Mouse (Mus musculus) thymus, postnatal 0 days (tissue): Measurements from ENCODE around the gene Itpk1. TPM values are rescaled to one million over a fixed set of nuclear protein-coding genes. Genes with fewer than 3 reads are reported as not detected.

Source experiments
- DNase-seq: peaks from one replicate; pipeline ENCODE4 v3.0.0-alpha.2; 2015; ENCODE audit warnings: low spot score
- microRNA counts: library from miRNA; unstranded; fragments of <30 nt; microRNA quantifications from one replicate; lab custom pipeline; 2015
- microRNA-seq: library from miRNA; unstranded; fragments of <30 nt; microRNA quantifications from one replicate; pipeline ENCODE4, GENCODE M21; 2016; ENCODE audit warnings: borderline number of aligned reads
- polyA plus RNA-seq: library from polyadenylated mRNA; unstranded; fragments of >200 nt; fragmentation: Nextera tagmentation; extraction: Ambion mirVana; gene quantifications from 2 replicates; pipeline ENCODE4 v1.2.1, GENCODE M21; 2015

Gene Itpk1
- polyA plus RNA-seq, 1 experiment from 2014 or later: 18.6 TPM

DNA sequence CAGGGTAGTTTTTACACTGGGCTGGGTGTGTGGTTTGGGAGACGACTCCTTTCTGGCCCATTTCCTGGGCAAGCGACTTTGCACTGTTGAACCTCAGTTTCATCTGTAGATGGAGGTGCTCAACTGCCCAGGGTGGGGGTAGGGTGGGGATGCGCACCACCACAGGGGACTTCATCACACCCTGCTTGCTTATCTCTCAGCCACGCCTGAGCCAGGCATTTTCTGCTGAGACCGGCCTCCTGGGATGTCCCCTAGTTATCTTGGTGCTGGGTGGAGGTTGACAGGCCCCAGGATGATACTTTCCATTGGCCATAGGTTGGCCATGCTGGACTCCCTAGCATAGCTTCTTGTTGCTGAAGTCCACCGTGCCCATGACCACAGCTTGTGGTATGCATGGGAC lies 139.6 kb downstream of the Itpk1 start:
- no peak for DNase-seq

DNA sequence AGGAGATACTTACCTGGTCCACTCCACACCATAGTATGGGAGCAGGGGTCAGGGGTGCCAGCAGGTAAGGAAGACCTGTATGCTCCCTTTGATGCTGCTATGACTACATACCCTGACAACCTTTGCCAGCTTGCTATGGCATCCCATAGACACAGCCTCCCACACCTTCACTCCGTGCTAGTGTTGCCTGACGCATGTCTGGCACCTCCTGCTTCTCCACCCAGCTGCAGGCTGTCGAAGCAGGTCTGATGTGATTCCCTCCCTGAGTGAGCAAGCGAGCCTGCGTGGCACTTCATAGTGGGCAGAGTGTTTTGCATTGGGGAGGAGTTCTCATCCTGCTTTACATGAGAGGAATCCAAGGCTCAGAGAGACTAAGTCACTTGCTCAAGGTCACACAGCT lies 147.4 kb downstream of the Itpk1 start:
- no peak for DNase-seq

DNA sequence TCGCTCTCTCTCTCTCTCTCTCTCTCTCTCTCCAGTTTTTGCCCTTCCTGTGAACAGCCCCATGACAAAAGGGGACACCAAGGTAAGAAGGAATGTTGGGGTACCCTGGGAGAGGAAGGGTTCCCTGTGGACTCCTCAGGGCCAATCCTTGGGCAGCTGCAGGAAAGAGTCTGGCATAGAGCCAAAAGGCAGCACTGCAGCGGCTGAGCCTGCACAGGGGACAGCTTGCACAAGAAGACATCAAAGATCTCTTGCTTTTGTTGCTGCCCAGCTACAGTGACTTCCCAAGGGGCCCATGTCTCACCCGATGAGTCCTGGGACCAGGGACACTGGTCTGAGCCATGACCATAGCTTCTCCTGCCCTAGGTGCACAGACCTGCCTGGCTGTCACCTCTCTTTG lies 148.9 kb downstream of the Itpk1 start:
- DNase-seq: no peak

DNA sequence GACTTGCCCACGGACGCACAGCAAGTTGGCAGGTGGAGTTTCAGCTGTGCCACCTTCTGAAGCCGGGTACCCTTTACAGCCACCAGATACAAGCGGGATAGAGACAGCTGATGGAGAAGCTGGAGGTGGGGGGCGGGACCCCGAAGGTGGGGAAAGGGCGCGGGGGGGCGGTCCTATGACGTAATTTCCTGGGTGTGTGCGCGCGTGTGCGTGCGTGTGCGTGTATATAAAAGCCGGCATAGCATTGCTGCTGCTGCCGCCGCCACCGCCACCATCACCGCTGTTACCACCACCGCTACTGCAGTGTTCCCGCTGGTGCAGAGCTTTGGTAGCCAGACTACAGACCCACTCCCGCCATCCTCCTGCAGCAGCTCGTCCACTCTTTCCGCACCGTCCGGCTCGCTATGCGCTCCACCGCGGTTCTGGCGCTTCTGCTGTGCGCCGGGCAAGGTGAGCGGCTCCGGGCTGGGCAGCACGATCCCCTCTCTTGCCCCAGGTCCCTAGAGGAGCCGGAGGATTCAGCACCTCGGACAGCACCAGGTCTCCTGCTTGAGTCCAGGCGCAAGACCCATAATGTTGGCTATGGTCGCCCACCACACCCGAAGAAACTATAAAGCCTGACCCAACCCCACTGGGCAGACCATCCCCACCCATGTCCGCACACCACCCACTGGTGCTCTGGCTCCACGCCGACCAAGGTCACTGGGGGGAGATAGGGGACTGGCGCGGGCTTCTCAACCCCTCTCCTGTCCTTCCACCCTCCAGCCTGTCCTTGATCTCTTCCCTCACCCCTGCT lies 149.8 kb downstream of the Itpk1 start, which contains the start of gene Chga:
Gene Chga (plus strand): TSS at position 249 of the 796 bp plus-strand sequence.
- DNase-seq: peak; percentile 62

DNA sequence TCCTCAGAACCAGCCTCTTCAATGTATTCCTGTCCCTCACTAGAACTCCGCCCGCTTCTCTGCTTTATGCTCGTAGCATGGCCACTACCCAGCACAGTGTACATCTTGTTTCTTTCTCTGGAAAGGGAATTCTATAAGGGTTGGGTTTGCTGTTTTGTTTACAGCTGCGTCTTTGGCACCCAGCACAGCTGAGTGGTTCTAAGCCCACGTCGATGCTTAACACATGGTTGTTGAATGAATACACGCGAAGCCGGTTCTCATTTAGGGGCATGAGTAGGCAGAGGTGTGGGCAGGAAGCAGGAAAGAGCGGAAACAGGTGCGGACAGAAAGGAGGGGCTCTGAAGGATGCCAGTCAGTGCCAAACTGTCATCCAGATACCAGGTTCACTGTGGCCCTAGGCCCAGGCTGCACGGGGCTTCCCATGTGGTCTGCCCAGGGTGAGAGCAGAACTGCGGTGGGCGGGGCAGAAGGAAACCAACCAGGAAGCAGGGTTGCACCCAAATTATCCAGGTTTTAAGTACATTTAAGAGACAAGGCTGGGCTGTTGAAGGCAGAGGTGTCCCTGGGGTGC lies 150.9 kb downstream of the Itpk1 start:
- DNase-seq: no peak

DNA sequence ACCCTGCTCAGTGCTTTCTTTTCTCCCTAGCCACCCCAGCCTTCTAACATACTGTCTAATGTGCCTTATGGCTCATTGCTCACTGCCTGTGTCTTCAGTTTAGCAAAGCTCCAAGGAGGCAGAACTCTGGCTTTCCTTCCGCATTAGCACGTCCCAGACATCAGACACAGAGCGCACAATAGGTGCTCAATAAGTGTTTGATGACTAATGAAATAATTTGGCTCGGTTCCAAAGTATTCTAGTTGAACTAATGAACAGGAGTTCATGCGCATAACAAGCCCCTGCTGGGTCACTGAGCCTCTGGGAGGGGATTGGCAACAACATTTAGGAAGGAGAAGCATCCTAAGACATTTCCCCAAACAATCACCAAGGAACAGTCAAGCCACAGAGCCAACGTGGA lies 152.7 kb downstream of the Itpk1 start:
- no peak for DNase-seq

DNA sequence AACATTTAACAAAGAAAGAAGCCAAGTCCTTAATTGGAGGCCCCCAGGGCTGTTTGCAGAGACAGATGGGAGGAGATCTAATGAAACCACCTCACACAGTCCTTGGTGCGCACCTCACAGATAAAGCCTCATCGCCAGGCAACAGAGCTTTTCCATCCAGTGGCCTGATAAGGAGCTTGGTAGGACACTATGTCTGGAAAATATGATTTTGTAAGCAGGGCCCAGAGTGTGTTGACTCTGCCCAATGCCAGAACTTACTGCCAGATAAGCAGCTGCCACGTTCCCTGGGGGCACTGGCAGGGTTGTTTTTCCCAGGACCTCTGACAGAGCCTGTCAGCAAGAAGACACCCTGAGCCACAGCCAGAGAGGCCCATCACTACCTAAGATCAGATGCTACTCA lies 153.5 kb downstream of the Itpk1 start:
- DNase-seq: no peak

DNA sequence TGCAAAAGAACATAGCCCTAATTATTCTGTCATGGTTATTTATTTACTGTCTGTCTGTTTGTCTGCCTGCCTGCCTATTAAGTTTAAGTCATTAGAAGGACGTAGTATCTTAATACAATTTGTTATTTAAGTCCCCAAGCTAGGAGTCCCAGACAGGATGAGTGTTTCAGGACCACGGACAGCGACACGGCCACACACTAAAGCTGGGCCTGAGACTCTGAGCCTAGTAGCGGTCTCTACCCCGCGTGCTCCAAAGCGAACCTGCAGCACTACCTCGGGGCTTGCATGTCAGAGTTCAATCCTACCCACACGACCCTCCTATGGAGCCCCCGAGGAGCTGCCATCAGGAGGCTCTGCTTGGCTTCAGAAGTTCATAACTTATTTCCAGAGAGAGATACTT lies 154.2 kb downstream of the Itpk1 start:
- peak; percentile 78 for DNase-seq

DNA sequence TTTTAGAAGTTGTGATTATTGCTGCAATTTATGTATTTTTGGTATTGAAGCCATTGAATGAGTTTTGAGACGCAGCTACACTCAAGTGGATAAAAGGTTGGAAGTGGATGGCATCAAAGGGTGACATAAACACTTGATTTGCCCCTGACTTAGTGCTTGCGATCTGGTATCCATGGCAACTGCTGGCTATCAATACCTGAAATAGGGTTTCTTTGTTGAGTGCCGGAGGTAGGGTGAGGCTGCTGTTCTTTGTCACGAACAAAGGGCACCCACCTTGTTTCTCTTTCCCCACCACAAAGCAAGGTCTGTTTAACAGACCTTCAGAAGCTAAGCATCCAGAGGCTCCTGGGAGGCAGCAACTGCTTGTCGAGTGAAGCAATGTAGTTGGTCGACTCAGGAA lies 159.6 kb downstream of the Itpk1 start:
- DNase-seq: no peak

DNA sequence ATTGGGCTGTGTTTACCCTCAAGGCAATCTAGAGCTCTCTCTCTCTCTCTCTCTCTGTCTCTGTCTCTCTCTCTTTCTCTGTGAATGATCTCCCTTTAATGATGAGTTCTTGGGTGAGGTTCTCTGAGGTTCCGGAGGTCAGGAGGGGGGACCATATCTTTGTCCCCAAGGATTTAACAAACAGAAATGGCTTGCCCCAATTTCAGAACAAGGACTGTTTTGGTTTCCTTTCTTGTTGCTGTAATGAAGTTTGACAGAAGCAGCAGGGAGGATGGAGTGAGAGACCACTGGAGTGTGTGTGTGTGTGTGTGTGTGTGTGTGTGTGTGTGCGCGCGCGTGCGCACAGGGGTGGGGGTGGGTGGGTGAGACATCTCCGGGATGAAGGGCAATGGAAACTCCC lies 163.6 kb downstream of the Itpk1 start:
- no peak for DNase-seq

DNA sequence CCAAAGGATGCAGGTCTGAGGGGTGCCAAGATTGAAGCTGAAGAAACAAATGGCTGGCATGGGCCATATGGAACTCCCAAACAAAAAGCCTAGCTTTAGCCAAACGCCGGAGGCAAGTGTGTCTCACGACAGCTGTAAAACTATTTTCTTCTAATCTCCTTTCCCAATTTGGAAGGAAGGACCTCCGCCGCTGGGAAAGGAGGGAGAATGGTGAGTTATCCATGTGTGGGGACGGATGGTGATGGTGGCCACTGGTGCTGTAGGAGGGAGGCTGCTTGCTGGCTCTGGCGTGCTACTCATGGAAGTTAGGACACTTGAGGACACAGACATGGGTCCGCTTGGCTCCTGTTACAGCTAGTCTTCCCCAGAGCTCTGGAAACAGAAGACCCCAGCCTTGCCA lies 164.5 kb downstream of the Itpk1 start:
- no peak for DNase-seq

DNA sequence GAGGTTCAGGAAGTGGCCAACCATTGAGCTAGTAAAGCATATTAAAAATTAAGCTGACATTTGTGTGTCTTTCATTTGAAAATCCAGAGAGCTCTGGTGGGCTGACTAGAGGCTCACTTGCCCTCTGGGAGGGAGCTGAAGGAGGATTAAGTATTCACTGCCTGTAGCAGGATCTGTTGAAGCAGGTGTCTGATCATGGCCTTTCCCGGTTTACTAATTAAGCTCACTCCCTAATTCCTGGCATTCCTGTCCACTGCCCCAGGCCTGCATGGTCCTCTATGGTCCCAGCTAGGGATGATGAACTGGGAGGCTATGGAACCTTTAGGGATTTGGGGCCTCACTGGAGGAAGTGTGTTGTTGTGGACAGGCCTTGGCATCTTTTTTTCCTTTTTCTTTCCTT lies 168.9 kb downstream of the Itpk1 start:
- DNase-seq: no peak

DNA sequence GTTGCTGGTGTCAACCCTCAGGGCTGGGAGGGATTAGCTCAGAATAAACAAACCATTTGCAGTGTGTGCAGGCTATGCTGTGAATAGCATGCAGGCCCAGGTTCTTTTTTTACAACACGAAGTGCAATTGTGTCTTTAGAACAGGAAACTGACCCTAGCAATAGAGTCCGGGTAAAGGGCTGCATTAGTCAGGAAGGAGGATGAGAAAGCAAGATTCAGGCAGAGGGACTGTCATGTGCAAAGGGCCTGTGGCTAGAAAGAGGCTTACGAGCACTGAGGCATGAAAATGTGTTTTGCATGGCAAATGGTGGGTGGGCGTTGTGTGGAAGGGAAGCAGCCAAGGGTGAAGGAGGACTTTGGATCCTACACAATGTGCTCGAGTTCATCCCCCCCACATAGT lies 176.7 kb downstream of the Itpk1 start:
- DNase-seq: no peak

DNA sequence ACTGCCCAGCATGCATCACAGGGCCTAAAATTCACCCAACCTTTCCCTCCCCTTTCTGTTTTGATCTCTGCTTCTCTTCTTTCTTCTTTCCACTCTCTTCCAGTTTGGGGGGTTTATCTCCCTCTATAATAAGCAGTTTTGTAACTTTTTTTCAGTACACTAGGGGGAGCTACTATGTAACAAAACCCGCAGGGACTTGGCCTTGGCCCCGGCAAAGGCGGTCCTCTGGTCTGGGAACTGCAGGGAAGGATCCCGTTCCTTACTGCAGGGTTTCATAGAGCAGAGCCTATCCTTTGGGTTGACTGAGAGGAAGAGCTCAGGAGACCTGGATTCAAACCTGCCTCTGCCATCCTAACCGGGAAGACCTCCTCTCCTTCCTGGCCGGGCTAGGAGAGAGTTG lies 180.0 kb downstream of the Itpk1 start:
- DNase-seq: peak; percentile 21

DNA sequence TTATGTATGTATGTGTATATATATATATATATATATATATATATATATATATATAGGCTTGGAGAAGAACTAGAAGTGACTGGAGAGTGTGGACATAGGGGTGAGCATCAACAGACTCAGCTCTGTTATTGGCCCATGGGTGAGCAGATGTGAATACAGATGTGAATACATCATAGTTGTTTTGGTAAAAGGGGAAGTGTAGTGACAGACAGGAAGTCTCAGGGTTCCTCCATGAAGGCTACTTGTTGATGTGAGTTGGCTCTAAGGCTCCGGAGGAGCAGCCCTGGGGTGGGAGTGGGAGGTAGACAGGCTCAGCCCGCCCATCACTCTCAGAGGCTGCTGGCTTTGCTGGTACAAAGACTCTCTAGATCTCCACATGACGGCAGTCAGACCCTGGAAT lies 180.5 kb downstream of the Itpk1 start:
- DNase-seq: no peak

DNA sequence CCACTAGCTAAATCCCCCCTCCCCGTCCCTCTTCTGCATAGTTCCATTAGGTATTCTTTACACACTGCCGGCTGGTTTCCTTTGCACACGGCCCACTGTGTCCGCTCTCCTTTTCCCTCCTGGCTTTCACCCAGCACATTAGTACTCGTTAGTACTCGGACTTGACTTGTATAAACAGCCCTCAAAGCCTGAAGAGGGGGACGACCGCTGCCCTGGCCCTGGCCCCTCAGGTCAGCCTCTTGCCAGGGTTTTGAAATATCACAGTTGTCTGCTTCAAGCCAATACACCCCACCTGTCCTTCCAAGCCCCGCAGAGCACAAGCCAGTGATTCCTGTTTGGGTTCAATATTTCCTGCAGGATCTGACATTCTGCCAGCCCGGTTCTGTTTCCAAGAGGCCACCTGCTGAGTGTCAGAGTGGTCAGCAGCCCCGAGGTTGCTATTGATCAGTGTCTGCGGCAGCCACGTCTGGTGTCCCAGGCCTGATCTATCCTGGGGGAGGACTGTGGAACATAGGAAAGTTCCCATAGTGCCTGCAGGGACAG lies 182.9 kb downstream of the Itpk1 start:
- DNase-seq: no peak

DNA sequence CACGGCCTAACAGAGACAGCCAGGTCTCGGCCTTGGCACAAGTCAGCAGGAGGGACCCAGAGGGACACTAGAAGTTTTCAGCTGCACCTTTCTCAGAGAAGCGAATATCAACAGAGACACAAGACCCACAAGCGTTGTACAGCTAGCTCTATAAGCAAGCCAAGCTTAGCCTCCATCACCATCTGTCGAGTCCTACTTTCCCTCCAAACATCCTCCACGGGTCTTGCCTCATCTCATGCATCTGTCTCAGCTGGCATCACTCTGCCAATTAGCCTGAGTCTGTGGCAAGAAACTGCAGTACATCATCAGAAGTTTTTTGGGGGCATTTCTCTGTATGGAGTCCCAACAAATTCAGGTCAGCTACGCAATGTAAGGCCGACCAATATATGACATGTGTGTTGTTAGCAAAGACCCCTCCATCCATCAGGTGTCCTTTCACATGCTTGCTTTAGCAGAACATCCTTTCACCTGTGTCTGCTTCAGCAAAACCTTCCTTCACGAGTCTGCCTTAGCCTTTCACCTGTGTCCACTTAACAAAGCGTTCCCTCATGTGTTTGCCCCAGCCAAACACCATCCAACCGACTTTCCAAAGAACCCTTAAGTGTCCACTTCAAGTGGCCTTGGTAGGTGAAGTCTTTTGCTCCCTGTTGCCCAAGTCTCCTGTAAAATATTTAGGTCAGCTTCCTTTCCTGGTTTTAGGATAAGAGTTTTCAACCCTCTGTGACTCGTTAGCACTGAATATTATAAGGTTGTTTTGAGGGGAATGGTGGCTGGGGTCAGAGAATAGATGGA lies 184.6 kb downstream of the Itpk1 start:
- no peak for DNase-seq

MicroRNA genes within 50 kb of the gene (microRNA counts, 519-probe panel; counts per million panel counts)
- microRNA mmu-miR-1936 (lab: Ali Mortazavi, UCI): 473 counts per million, percentile 71 among the panel's probes with 10 or more counts

Small RNAs within 50 kb of the gene (microRNA-seq; reads per million reads assigned to microRNA genes)
- not detected for gene Mir1936

Other genes with a start within 250 kb of the Itpk1 start
- gene Golga5, start 235.8 kb downstream of the Itpk1 start, polyA plus RNA-seq: 31.7 and 34.5 TPM in 2 replicates
- gene Chga, start 150.0 kb downstream of the Itpk1 start, polyA plus RNA-seq: 13.2 and 25.2 TPM in 2 replicates
- gene Moap1, start 38.7 kb upstream of the Itpk1 start, polyA plus RNA-seq: 15.3 and 16.1 TPM in 2 replicates
- 18.6 and 20.5 TPM in 2 replicates for gene Tmem251, start 38.8 kb upstream of the Itpk1 start, polyA plus RNA-seq
- gene Gm28051, start 52.8 kb upstream of the Itpk1 start, polyA plus RNA-seq: not detected in 2 replicates
- 28.4 and 31.8 TPM in 2 replicates for gene Gon7, start 52.9 kb upstream of the Itpk1 start, polyA plus RNA-seq
- gene Ubr7, start 53.0 kb upstream of the Itpk1 start, polyA plus RNA-seq: 35.4 and 39.9 TPM in 2 replicates
- gene Gm20604, start 53.7 kb upstream of the Itpk1 start, polyA plus RNA-seq: 19.0 and 19.3 TPM in 2 replicates
- gene Btbd7, start 173.5 kb upstream of the Itpk1 start, polyA plus RNA-seq: 11.0 and 12.9 TPM in 2 replicates
- gene Cox8c, start 194.4 kb upstream of the Itpk1 start, polyA plus RNA-seq: not detected in 2 replicates
- 1.1 and 1.7 TPM in 2 replicates for gene Unc79, start 243.9 kb upstream of the Itpk1 start, polyA plus RNA-seq